Mouse (Mus musculus) heart, embryonic 15.5 days (tissue): ENCODE results near the gene Glt1d1. TPM values are rescaled to one million over a fixed set of nuclear protein-coding genes. Genes with fewer than 3 reads are reported as not detected.

ENCODE experiments used
- ATAC-seq: fragments of 200-750 bp; cut with Nextera tagmentation; replicated peaks from 2 replicates; pipeline ENCODE4 v1.8.0; 2017; ENCODE audit warnings: low read depth, moderate TSS enrichment; ENCODE audit not compliant: insufficient number of reproducible peaks, insufficient read depth, low FRiP score
- H3K27ac ChIP-seq: fragments of 300-500 bp; sonication (generic); 2 replicates; pipeline ENCODE4 v1.5.1; 2015; ENCODE audit warnings: mild to moderate bottlenecking, inconsistent platforms
- H3K27me3 ChIP-seq: fragments of 300-500 bp; sonication (generic); 2 replicates; pipeline ENCODE4 v1.6.1; 2015; ENCODE audit warnings: inconsistent platforms
- H3K36me3 ChIP-seq: fragments of 300-500 bp; sonication (generic); 2 replicates; pipeline ENCODE4 v1.6.1; 2015; ENCODE audit warnings: mild to moderate bottlenecking, inconsistent platforms
- H3K4me1 ChIP-seq: fragments of 300-500 bp; sonication (generic); replicated peaks from 2 replicates; pipeline ENCODE4 v1.6.1; 2015; ENCODE audit warnings: inconsistent platforms
- H3K4me2 ChIP-seq: fragments of 300-500 bp; sonication (generic); 2 replicates; pipeline ENCODE4 v1.6.1; 2015; ENCODE audit warnings: inconsistent platforms, mild to moderate bottlenecking, moderate library complexity
- H3K4me3 ChIP-seq: fragments of 300-500 bp; sonication (generic); 2 replicates; pipeline ENCODE4 v1.5.1; 2015; ENCODE audit warnings: mild to moderate bottlenecking, inconsistent platforms
- H3K9ac ChIP-seq: fragments of 300-500 bp; sonication (generic); 2 replicates; pipeline ENCODE4 v1.6.1; 2015; ENCODE audit warnings: mild to moderate bottlenecking, inconsistent platforms
- H3K9me3 ChIP-seq: fragments of 300-500 bp; sonication (generic); replicated peaks from 2 replicates; pipeline ENCODE4 v1.6.1; 2016; ENCODE audit warnings: inconsistent platforms
- WGBS: fragments of 180-500 bp; shearing (Covaris S2); methylation state at CpG from one replicate; pipeline ENCODE4 v1.1.7; 2015; ENCODE audit warnings: mixed read lengths; 5-methylcytosine and 5-hydroxymethylcytosine counted together
- polyA plus RNA-seq: library from polyadenylated mRNA; unstranded; fragments of >200 nt; fragmentation: Nextera tagmentation; extraction: Ambion mirVana; gene quantifications from 2 replicates; pipeline ENCODE4 v1.2.1, GENCODE M21; 2015

Glt1d1 gene
- polyA plus RNA-seq, 1 experiment from 2014 or later = not detected

- Histone ChIP-seq H3K36me3 (peaks cover 10% of the 10 kb centered on the region; the same call in 1 of the 2 replicates), H3K27me3 (no peaks in the 10 kb centered on the region), H3K4me1 (peaks cover 74% of the 10 kb centered on the region), H3K4me3 (no peak overlapping the region), H3K4me2 (peak overlapping the region; percentile 31; the same call in 1 of the 2 replicates), H3K9me3 (no peaks in the 10 kb centered on the region), H3K27ac (peak overlapping the region; percentile 70), H3K9ac (no peak overlapping the region)
- WGBS = 45% methylated on average over 1 of the region's 1 CpGs
- ATAC-seq = no peak
Measured at GRCm38 (mm10) chr5:127611881-127612280, 20.2 kb upstream of the Glt1d1 start.

GRCm38 (mm10) chr5:127612397-127612796 is 19.7 kb upstream of the Glt1d1 start:
- 95% methylated on average over 6 of the region's 6 CpGs for WGBS

GRCm38 (mm10) chr5:127615459-127615858 is 16.6 kb upstream of the Glt1d1 start:
- no peak for ATAC-seq
- Histone ChIP-seq H3K4me1 (peaks cover 54% of the 10 kb centered on the region), H3K4me3 (peak overlapping the region; percentile 75), H3K9me3 (no peaks in the 10 kb centered on the region), H3K27ac (no peak overlapping the region), H3K36me3 (no peaks in the 10 kb centered on the region), H3K4me2 (peak overlapping the region; percentile 81), H3K9ac (no peak overlapping the region), H3K27me3 (no peaks in the 10 kb centered on the region)
- whole genome bisulfite sequencing = 85% methylated on average over 3 of the region's 3 CpGs

More at GRCm38 (mm10) chr5:127612397-127612796, 19.7 kb upstream of the Glt1d1 start:
- Histone ChIP-seq H3K4me1 (peaks cover 74% of the 10 kb centered on the region), H3K9ac (no peak overlapping the region), H3K4me3 (no peak overlapping the region), H3K9me3 (no peaks in the 10 kb centered on the region), H3K27ac (no peak overlapping the region), H3K4me2 (no peak overlapping the region), H3K36me3 (peaks cover 6% of the 10 kb centered on the region; the same call in 1 of the 2 replicates), H3K27me3 (no peaks in the 10 kb centered on the region)
- ATAC-seq = no peak

GRCm38 (mm10) chr5:127616151-127616550 is 15.9 kb upstream of the Glt1d1 start:
- H3K9ac ChIP-seq = peak overlapping the region; percentile 82
- no peaks in the 10 kb centered on the region for H3K27me3 ChIP-seq
- peak overlapping the region; percentile 81 for H3K4me2 ChIP-seq
- no peaks in the 10 kb centered on the region for H3K9me3 ChIP-seq
- H3K36me3 ChIP-seq = no peaks in the 10 kb centered on the region
- ATAC-seq = no peak
- peaks cover 48% of the 10 kb centered on the region for H3K4me1 ChIP-seq
- no peak overlapping the region for H3K27ac ChIP-seq
- 15% methylated on average over 5 of the region's 5 CpGs for WGBS
- peak overlapping the region; percentile 75 for H3K4me3 ChIP-seq

GRCm38 (mm10) chr5:127616884-127617635 is 15.0 kb upstream of the Glt1d1 start:
- Histone ChIP-seq H3K27ac (peak overlapping the region; percentile 72), H3K27me3 (no peaks in the 10 kb centered on the region), H3K4me2 (peak overlapping the region; percentile 81), H3K36me3 (no peaks in the 10 kb centered on the region), H3K4me3 (peak overlapping the region; percentile 75), H3K4me1 (peaks cover 38% of the 10 kb centered on the region), H3K9ac (peak overlapping the region; percentile 82), H3K9me3 (no peaks in the 10 kb centered on the region)
- under 1% methylated on average over 91 of the region's 91 CpGs for WGBS
- peak; percentile 93 for ATAC-seq

DNA sequence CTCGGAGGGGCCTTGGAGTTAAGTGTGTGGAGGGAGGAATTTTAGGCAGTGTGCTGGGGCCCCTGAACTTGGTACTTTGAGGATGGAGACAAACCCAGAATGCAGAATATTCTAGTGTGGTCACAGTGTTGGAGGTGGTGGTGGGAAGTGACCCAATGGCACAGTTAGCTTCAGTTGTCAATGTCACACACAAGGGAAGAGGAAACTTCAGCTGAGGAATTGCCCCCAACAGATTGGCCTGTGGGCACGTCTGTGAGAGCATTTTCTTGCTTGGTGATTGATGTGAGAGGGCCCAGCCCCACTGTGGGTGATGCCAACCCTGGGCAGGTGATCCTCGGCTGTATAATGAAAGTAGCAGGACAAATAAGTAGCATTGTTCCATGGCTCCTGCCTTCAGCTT is 13.2 kb upstream of the Glt1d1 start:
- Histone ChIP-seq H3K9ac (no peak overlapping the region), H3K4me2 (no peak overlapping the region), H3K27ac (no peak overlapping the region), H3K36me3 (no peaks in the 10 kb centered on the region), H3K4me3 (no peak overlapping the region), H3K9me3 (no peaks in the 10 kb centered on the region), H3K27me3 (0 out of 2 replicates have a peak, but pooled peaks cover 5% of the 10 kb centered on the region), H3K4me1 (peaks cover 23% of the 10 kb centered on the region)
- WGBS = 66% methylated on average over 3 of the region's 3 CpGs
- no peak for ATAC-seq

DNA sequence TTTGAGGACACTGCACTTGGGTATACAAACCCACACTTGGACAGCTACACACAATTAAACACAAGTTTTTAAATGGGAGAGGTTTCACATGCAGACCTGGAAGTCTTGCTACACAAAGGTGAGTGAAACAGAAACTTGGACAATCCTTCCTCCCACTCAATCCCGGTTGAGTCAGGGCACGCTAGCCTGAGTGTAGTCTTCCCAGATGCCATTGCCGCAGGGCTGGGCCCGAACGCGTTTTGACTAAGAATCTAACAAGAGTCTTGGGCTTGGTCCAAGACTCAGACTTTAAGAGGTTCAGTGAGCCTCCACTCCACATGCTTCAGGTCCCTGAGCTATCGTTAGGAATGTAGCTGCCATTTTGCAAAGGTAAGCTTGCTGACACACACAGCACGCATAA is 11.7 kb upstream of the Glt1d1 start:
- no peaks in the 10 kb centered on the region for H3K36me3 ChIP-seq
- no peak overlapping the region for H3K4me3 ChIP-seq
- no peaks in the 10 kb centered on the region for H3K9me3 ChIP-seq
- H3K4me1 ChIP-seq = peaks cover 11% of the 10 kb centered on the region
- WGBS = 77% methylated on average over 8 of the region's 8 CpGs
- H3K27me3 ChIP-seq = 0 out of 2 replicates have a peak, but pooled peaks cover 5% of the 10 kb centered on the region
- H3K4me2 ChIP-seq = no peak overlapping the region
- ATAC-seq = no peak
- H3K27ac ChIP-seq = no peak overlapping the region
- no peak overlapping the region for H3K9ac ChIP-seq

DNA sequence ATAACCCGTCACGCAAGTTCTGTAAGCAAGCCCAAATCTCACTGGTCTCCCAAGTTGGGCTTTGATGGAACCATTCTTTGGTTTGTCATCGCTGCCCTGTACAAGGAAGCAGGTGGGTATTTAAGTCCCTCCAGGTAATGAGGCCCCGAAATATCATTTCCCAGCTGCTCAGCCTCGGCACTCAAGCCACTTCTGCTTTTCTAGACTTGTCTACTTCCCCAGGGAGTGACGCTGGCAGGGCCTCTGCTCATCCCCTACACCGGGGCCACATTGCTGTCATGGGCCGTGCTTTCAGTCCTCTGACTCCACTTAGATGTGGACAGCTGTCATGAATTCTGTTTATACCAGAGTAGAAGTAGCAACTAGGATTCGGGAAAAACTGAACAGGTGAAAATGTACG is 11.0 kb upstream of the Glt1d1 start:
- no peak overlapping the region for H3K9ac ChIP-seq
- no peak overlapping the region for H3K4me3 ChIP-seq
- no peaks in the 10 kb centered on the region for H3K36me3 ChIP-seq
- no peak overlapping the region for H3K27ac ChIP-seq
- 0 out of 2 replicates have a peak, but pooled peaks cover 5% of the 10 kb centered on the region for H3K27me3 ChIP-seq
- no peaks in the 10 kb centered on the region for H3K9me3 ChIP-seq
- ATAC-seq = no peak
- 70% methylated on average over 10 of the region's 10 CpGs for WGBS
- peaks cover 3% of the 10 kb centered on the region for H3K4me1 ChIP-seq
- H3K4me2 ChIP-seq = no peak overlapping the region

GRCm38 (mm10) chr5:127624427-127625213 is 7.4 kb upstream of the Glt1d1 start:
- Histone ChIP-seq H3K9ac (no peak overlapping the region), H3K9me3 (no peaks in the 10 kb centered on the region), H3K36me3 (no peaks in the 10 kb centered on the region), H3K4me3 (no peak overlapping the region), H3K27ac (no peak overlapping the region), H3K4me2 (no peak overlapping the region), H3K27me3 (peaks cover 7% of the 10 kb centered on the region), H3K4me1 (no peaks in the 10 kb centered on the region)
- ATAC-seq = no peak
- WGBS = 71% methylated on average over 10 of the region's 10 CpGs

DNA sequence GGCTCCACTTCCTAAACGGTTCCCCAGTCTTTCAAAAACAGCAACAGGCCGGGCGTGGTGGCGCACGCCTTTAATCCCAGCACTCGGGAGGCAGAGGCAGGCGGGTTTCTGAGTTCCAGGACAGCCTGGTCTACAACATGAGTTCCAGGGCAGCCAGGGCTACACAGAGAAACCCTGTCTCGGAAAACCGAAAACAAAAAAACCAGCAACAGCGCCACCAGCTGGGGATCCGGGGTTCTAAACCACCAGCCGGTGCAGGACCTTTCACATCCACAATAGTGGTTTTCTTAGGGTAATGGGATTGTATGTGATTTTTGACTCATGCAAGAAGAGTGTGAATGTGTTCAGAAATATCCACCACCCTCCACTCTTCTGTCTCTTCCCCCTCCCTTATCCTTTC is 4.8 kb upstream of the Glt1d1 start:
- Histone ChIP-seq H3K27me3 (peaks cover 28% of the 10 kb centered on the region), H3K4me1 (peaks cover 2% of the 10 kb centered on the region)
- WGBS = 82% methylated on average over 12 of the region's 12 CpGs

GRCm38 (mm10) chr5:127631671-127632070 is 391 bp upstream of the Glt1d1 start:
- H3K36me3 ChIP-seq = no peaks in the 10 kb centered on the region
- peaks cover 7% of the 10 kb centered on the region for H3K4me1 ChIP-seq
- WGBS = 9% methylated on average over 5 of the region's 5 CpGs
- peaks cover 41% of the 10 kb centered on the region for H3K27me3 ChIP-seq
- peak overlapping the region; percentile 71; the same call in 1 of the 2 replicates for H3K4me2 ChIP-seq
- H3K4me3 ChIP-seq = no peak overlapping the region
- no peak overlapping the region for H3K27ac ChIP-seq
- no peaks in the 10 kb centered on the region for H3K9me3 ChIP-seq
- H3K9ac ChIP-seq = no peak overlapping the region
- no peak for ATAC-seq

More for the DNA sequence above, 4.8 kb upstream of the Glt1d1 start:
- no peak overlapping the region for H3K9ac ChIP-seq
- no peak overlapping the region for H3K27ac ChIP-seq
- no peak overlapping the region for H3K4me2 ChIP-seq
- no peak for ATAC-seq
- H3K9me3 ChIP-seq = no peaks in the 10 kb centered on the region
- H3K4me3 ChIP-seq = no peak overlapping the region
- no peaks in the 10 kb centered on the region for H3K36me3 ChIP-seq
